25 mouse cellular contexts compared by ENCODE assay signal in the genomic region with DNA sequence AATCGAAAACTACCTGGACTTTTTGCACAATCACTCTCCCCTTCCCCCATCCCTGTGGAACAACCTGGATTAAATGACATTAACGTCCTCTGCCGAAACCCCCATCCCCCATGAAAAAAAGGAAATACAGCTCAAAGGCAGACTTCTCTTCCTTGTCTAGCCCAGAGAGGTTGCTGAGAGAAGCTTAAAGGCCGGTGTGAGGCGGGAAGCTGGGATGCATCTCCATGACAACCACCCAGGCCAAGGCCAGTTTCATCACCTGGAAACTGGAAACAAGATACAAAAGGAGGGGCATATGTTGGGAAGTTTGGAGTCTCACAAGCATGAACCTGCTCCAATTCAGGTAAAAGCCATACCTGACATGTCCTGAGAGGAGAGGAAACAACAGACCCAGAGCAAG.
DNase-seq lines count a peak whose midpoint lies in the region; ATAC-seq and TF ChIP-seq lines count a peak whose summit lies in the region.
"Had no signal": no experiment of that assay in that cellular context is flagged by ENCODE, and none has a peak within 500 bp of the region (broad histone marks: within the 10 kb centered on the region; RNA-seq: fewer than 3 reads in every experiment).

No protein-coding gene starts in this region.

- peaks cover 3% of the 10 kb centered on the region for H3K4me1 ChIP-seq in forebrain, embryonic 14.5 days (ENCODE audit: control insufficient read depth, insufficient read depth, low read length)
- H3K4me1 ChIP-seq in forebrain, postnatal 0 days (ENCODE audit: insufficient read depth), result no peaks in the 10 kb centered on the region; the same call in 1 of the 2 replicates
- H3K4me1 ChIP-seq in hindbrain, embryonic 14.5 days (replicated peaks; ENCODE audit: control insufficient read depth, insufficient read depth, low read length), result peaks cover 21% of the 10 kb centered on the region; the same call in 1 of the 2 replicates
- no peaks in the 10 kb centered on the region for H3K4me1 ChIP-seq in hindbrain, embryonic 11.5 days (replicated peaks; ENCODE audit: control insufficient read depth, insufficient read depth, low read length)
- H3K4me1 ChIP-seq in midbrain, embryonic 14.5 days (ENCODE audit: control insufficient read depth, insufficient read depth, low read length), result peaks cover 4% of the 10 kb centered on the region; the same call in 1 of the 2 replicates
- no peaks in the 10 kb centered on the region for H3K4me1 ChIP-seq in midbrain, embryonic 11.5 days (ENCODE audit: control insufficient read depth, insufficient read depth, low read length)
- H3K4me1 ChIP-seq: embryonic facial prominence, embryonic 15.5 days; intestine, embryonic 15.5 days had no signal

- no peak for TF ChIP-seq CTCF in forebrain, postnatal 0 days (IDR thresholded peaks at IDR 0.05; ENCODE audit: low read depth)

- H3K27me3 ChIP-seq in forebrain, embryonic 14.5 days (replicated peaks; ENCODE audit: control insufficient read depth, insufficient read depth, low read length), result no peaks in the 10 kb centered on the region
- no peaks in the 10 kb centered on the region for H3K27me3 ChIP-seq in forebrain, postnatal 0 days (ENCODE audit: insufficient read depth, low read length)
- no peaks in the 10 kb centered on the region for H3K27me3 ChIP-seq in hindbrain, embryonic 14.5 days (ENCODE audit: control insufficient read depth, insufficient read depth, low read length)
- H3K27me3 ChIP-seq in hindbrain, embryonic 11.5 days (ENCODE audit: control insufficient read depth, insufficient read depth, low read length), result no peaks in the 10 kb centered on the region
- no peaks in the 10 kb centered on the region for H3K27me3 ChIP-seq in midbrain, embryonic 14.5 days (ENCODE audit: control insufficient read depth, insufficient read depth, low read length)
- no peaks in the 10 kb centered on the region for H3K27me3 ChIP-seq in midbrain, embryonic 11.5 days (ENCODE audit: control insufficient read depth, insufficient read depth, low read length)
- H3K27me3 ChIP-seq: embryonic facial prominence, embryonic 12.5 days; embryonic facial prominence, embryonic 15.5 days; forebrain, embryonic 15.5 days; heart, embryonic 13.5 days; intestine, embryonic 15.5 days had no signal

- DNase-seq in forebrain, embryonic 14.5 days (ENCODE audit: low spot score), result no peak
- DNase-seq in forebrain, postnatal 0 days, result no peak
- DNase-seq in hindbrain, embryonic 14.5 days (ENCODE audit: low spot score), result no peak
- DNase-seq in hindbrain, embryonic 11.5 days (ENCODE audit: low spot score), result no peak
- peak; percentile 46 for DNase-seq in midbrain, embryonic 14.5 days
- no peak for DNase-seq in midbrain, embryonic 11.5 days (ENCODE audit: low spot score, missing footprints)
- no peak for DNase-seq in adrenal gland, adult 18-20 months (ENCODE audit: low spot score in 2 of 2)
- DNase-seq: adrenal gland, postnatal 10 days; adrenal gland, postnatal 36 days; cerebellum, adult 11 months; cerebellum, adult 2 months; cerebellum, adult 9-11 months; cerebellum, postnatal 25 days; gastrocnemius, postnatal 10 days; gastrocnemius, postnatal 36 days; heart, adult 2 months; heart, postnatal 14 days; heart, postnatal 4 days had no signal

- H3K9ac ChIP-seq in forebrain, embryonic 14.5 days (ENCODE audit: low read length), result no peak overlapping the region
- no peak overlapping the region for H3K9ac ChIP-seq in forebrain, postnatal 0 days
- no peak overlapping the region for H3K9ac ChIP-seq in hindbrain, embryonic 14.5 days
- H3K9ac ChIP-seq in hindbrain, embryonic 11.5 days (ENCODE audit: low read depth, low read length), result no peak overlapping the region
- no peak overlapping the region for H3K9ac ChIP-seq in midbrain, embryonic 14.5 days (replicated peaks; ENCODE audit: low read length)
- no peak overlapping the region for H3K9ac ChIP-seq in midbrain, embryonic 11.5 days (ENCODE audit: low read length)
- H3K9ac ChIP-seq: embryonic facial prominence, embryonic 12.5 days; embryonic facial prominence, embryonic 15.5 days; forebrain, embryonic 15.5 days; heart, embryonic 13.5 days; intestine, embryonic 15.5 days had no signal

- H3K9me3 ChIP-seq in forebrain, embryonic 14.5 days (replicated peaks; ENCODE audit: control insufficient read depth, low read length), result no peaks in the 10 kb centered on the region
- no peaks in the 10 kb centered on the region for H3K9me3 ChIP-seq in forebrain, postnatal 0 days (ENCODE audit: low read length)
- H3K9me3 ChIP-seq in hindbrain, embryonic 14.5 days (ENCODE audit: control insufficient read depth, low read length), result no peaks in the 10 kb centered on the region
- no peaks in the 10 kb centered on the region for H3K9me3 ChIP-seq in hindbrain, embryonic 11.5 days (ENCODE audit: control insufficient read depth, low read length)
- H3K9me3 ChIP-seq in midbrain, embryonic 14.5 days (ENCODE audit: control insufficient read depth, low read length), result no peaks in the 10 kb centered on the region
- no peaks in the 10 kb centered on the region for H3K9me3 ChIP-seq in midbrain, embryonic 11.5 days (ENCODE audit: control insufficient read depth, low read length)
- H3K9me3 ChIP-seq: embryonic facial prominence, embryonic 12.5 days; embryonic facial prominence, embryonic 15.5 days; forebrain, embryonic 15.5 days; heart, embryonic 10.5 days; heart, embryonic 13.5 days; intestine, embryonic 15.5 days had no signal

- no peaks in the 10 kb centered on the region for H3K36me3 ChIP-seq in forebrain, embryonic 14.5 days (ENCODE audit: control insufficient read depth, insufficient read depth, low read length)
- no peaks in the 10 kb centered on the region for H3K36me3 ChIP-seq in forebrain, postnatal 0 days (ENCODE audit: insufficient read depth)
- no peaks in the 10 kb centered on the region for H3K36me3 ChIP-seq in hindbrain, embryonic 14.5 days (replicated peaks; ENCODE audit: control insufficient read depth, insufficient read depth)
- no peaks in the 10 kb centered on the region for H3K36me3 ChIP-seq in hindbrain, embryonic 11.5 days (ENCODE audit: control insufficient read depth, insufficient read depth, low read length)
- no peaks in the 10 kb centered on the region for H3K36me3 ChIP-seq in midbrain, embryonic 14.5 days (ENCODE audit: control insufficient read depth, insufficient read depth, low read length)
- no peaks in the 10 kb centered on the region for H3K36me3 ChIP-seq in midbrain, embryonic 11.5 days (ENCODE audit: control insufficient read depth, insufficient read depth, low read length)
- H3K36me3 ChIP-seq: embryonic facial prominence, embryonic 12.5 days; embryonic facial prominence, embryonic 15.5 days; forebrain, embryonic 15.5 days; heart, embryonic 10.5 days; heart, embryonic 13.5 days; intestine, embryonic 15.5 days had no signal

- no peak overlapping the region for H3K4me2 ChIP-seq in forebrain, embryonic 14.5 days (ENCODE audit: low read length)
- no peak overlapping the region for H3K4me2 ChIP-seq in forebrain, postnatal 0 days (ENCODE audit: low read depth)
- no peak overlapping the region for H3K4me2 ChIP-seq in hindbrain, embryonic 14.5 days (replicated peaks)
- H3K4me2 ChIP-seq in hindbrain, embryonic 11.5 days (replicated peaks; ENCODE audit: low read depth, low read length), result no peak overlapping the region
- H3K4me2 ChIP-seq in midbrain, embryonic 14.5 days (ENCODE audit: low read length), result no peak overlapping the region
- H3K4me2 ChIP-seq in midbrain, embryonic 11.5 days, result no peak overlapping the region
- H3K4me2 ChIP-seq: embryonic facial prominence, embryonic 12.5 days; embryonic facial prominence, embryonic 15.5 days; forebrain, embryonic 15.5 days; heart, embryonic 13.5 days; intestine, embryonic 15.5 days had no signal

- no peak overlapping the region for H3K4me3 ChIP-seq in forebrain, embryonic 14.5 days (ENCODE audit: low read depth, low read length)
- H3K4me3 ChIP-seq in forebrain, postnatal 0 days (ENCODE audit: low read depth, low read length), result no peak overlapping the region
- no peak overlapping the region for H3K4me3 ChIP-seq in hindbrain, embryonic 14.5 days (replicated peaks; ENCODE audit: low read length)
- no peak overlapping the region for H3K4me3 ChIP-seq in hindbrain, embryonic 11.5 days (ENCODE audit: low read depth, low read length)
- H3K4me3 ChIP-seq in midbrain, embryonic 14.5 days (replicated peaks; ENCODE audit: low read depth, low read length), result no peak overlapping the region
- no peak overlapping the region for H3K4me3 ChIP-seq in midbrain, embryonic 11.5 days (ENCODE audit: low read depth, low read length)
- H3K4me3 ChIP-seq: embryonic facial prominence, embryonic 12.5 days; embryonic facial prominence, embryonic 15.5 days; forebrain, embryonic 15.5 days; heart, adult 2 months; heart, embryonic 10.5 days; heart, embryonic 13.5 days; intestine, embryonic 15.5 days had no signal

- 78% methylated on average over 5 of the region's 5 CpGs for WGBS in forebrain, embryonic 14.5 days
- WGBS in forebrain, postnatal 0 days, result 62% methylated on average over 5 of the region's 5 CpGs
- WGBS in hindbrain, embryonic 14.5 days, result 63% methylated on average over 5 of the region's 5 CpGs
- WGBS in hindbrain, embryonic 11.5 days, result 76% methylated on average over 5 of the region's 5 CpGs
- 59% methylated on average over 5 of the region's 5 CpGs for WGBS in midbrain, embryonic 14.5 days
- WGBS in midbrain, embryonic 11.5 days, result 75% methylated on average over 5 of the region's 5 CpGs

- no peak for ATAC-seq in forebrain, embryonic 14.5 days
- ATAC-seq in forebrain, postnatal 0 days, result no peak
- no peak for ATAC-seq in hindbrain, embryonic 14.5 days (ENCODE audit: low FRiP score)
- ATAC-seq in hindbrain, embryonic 11.5 days (ENCODE audit: low FRiP score), result no peak
- no peak for ATAC-seq in midbrain, embryonic 14.5 days (ENCODE audit: low FRiP score, low TSS enrichment)
- ATAC-seq in midbrain, embryonic 11.5 days (ENCODE audit: low FRiP score), result no peak
- ATAC-seq: activated CD4-positive, CD25-positive, alpha-beta regulatory T cell, adult 4 months; forebrain, embryonic 15.5 days; intestine, embryonic 15.5 days had no signal

- peak overlapping the region; percentile 14; the same call in 1 of the 2 replicates for H3K27ac ChIP-seq in forebrain, embryonic 14.5 days (ENCODE audit: low read depth, low read length)
- H3K27ac ChIP-seq in forebrain, postnatal 0 days (ENCODE audit: low read depth, low read length), result no peak overlapping the region
- H3K27ac ChIP-seq in hindbrain, embryonic 14.5 days, result peak overlapping the region; percentile 32; the same call in 1 of the 2 replicates
- H3K27ac ChIP-seq in hindbrain, embryonic 11.5 days (ENCODE audit: low read depth, low read length), result no peak overlapping the region
- peak overlapping the region; percentile 46; the same call in 1 of the 2 replicates for H3K27ac ChIP-seq in midbrain, embryonic 14.5 days (replicated peaks; ENCODE audit: low read depth, low read length)
- H3K27ac ChIP-seq in midbrain, embryonic 11.5 days (ENCODE audit: low read depth, low read length), result no peak overlapping the region
- H3K27ac ChIP-seq: embryonic facial prominence, embryonic 12.5 days; embryonic facial prominence, embryonic 15.5 days; forebrain, embryonic 15.5 days; heart, adult 2 months; heart, embryonic 10.5 days; heart, embryonic 13.5 days; intestine, embryonic 15.5 days had no signal

Comparison
In these comparisons a context has a peak if more than half of its experiments do, and no peak if none do; other contexts are left out.
1. H3K27ac ChIP-seq: peak in forebrain, embryonic 14.5 days (single experiment), hindbrain, embryonic 14.5 days (single experiment) and midbrain, embryonic 14.5 days (single experiment); none in forebrain, postnatal 0 days (single experiment), hindbrain, embryonic 11.5 days (single experiment) and midbrain, embryonic 11.5 days (single experiment).